Mouse (Mus musculus) stomach, postnatal 0 days (tissue): ENCODE results near the gene Zdhhc20.

Experiments used
- CTCF ChIP-seq: IDR thresholded peaks from 2 replicates; pipeline ENCODE4 v1.5.1; 2016; ENCODE audit warnings: antibody characterized with exemption, low read depth, mild to moderate bottlenecking, moderate library complexity
- EP300 ChIP-seq: optimal IDR thresholded peaks from 2 replicates; pipeline ENCODE3; 2016; ENCODE audit warnings: antibody characterized with exemption

DNA sequence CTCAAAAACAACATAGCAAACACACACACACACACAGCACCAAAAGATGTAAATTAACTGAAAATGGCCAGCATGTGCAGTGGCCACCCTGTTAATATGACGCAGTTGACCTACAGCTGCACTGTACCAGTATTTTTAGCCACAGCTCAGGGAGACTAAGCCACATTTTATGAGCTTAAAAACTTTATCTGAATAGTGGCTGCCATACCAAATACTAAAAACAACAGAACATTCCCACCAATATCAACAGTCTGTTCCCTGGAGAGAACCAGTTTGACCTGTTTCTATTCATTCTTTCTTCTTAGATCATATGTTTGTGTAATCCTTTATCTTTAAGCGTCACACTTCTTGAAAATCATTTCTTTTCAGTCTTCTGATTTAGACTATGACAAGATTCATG, 79.2 kb downstream of the Zdhhc20 start:
- TF ChIP-seq CTCF, result no peak
- TF ChIP-seq EP300, result no peak
